Mouse (Mus musculus) spleen, adult 2 months (tissue): ENCODE results near the gene Myh15. TPM values are rescaled to one million over a fixed set of nuclear protein-coding genes. Genes with fewer than 3 reads are reported as not detected.

ENCODE experiments used
- DNase-seq, 2 experiments: peaks; one replicate each; pipeline versions ENCODE4 v3.0.0 to v3.0.0-alpha.2; 2012 to 2021; ENCODE audit warnings: low spot score in 2 of 2, low read depth in 1 of 2
- H3K27ac ChIP-seq: fragments of 200-500 bp; 2 replicates; pipeline ENCODE4 v1.5.1; 2012; ENCODE audit warnings: low read length, inconsistent platforms; ENCODE audit not compliant: insufficient read depth
- H3K27me3 ChIP-seq: fragments of 200-500 bp; 2 replicates; pipeline ENCODE4 v1.6.1; 2012; ENCODE audit warnings: mild to moderate bottlenecking, moderate library complexity, low read length, inconsistent platforms; ENCODE audit not compliant: control insufficient read depth, insufficient read depth
- H3K36me3 ChIP-seq: fragments of 200-500 bp; 2 replicates; pipeline ENCODE4 v1.6.1; 2012; ENCODE audit warnings: mild to moderate bottlenecking, low read length, inconsistent platforms; ENCODE audit not compliant: control insufficient read depth, insufficient read depth
- H3K4me1 ChIP-seq: fragments of 200-500 bp; 2 replicates; pipeline ENCODE4 v1.6.1; 2011; ENCODE audit warnings: inconsistent platforms; ENCODE audit not compliant: control insufficient read depth, insufficient read depth, insufficient read length
- H3K4me3 ChIP-seq: fragments of 200-500 bp; 2 replicates; pipeline ENCODE4 v1.5.1; 2011; ENCODE audit warnings: mild to moderate bottlenecking, inconsistent platforms; ENCODE audit not compliant: insufficient read depth, insufficient read length; ENCODE audit errors: extremely low read depth
- CTCF ChIP-seq: fragments of 200-500 bp; IDR thresholded peaks from 2 replicates; pipeline ENCODE4 v1.5.1; 2011; ENCODE audit warnings: mild to moderate bottlenecking, inconsistent platforms; ENCODE audit not compliant: insufficient read depth, insufficient read length, insufficient replicate concordance; ENCODE audit errors: extremely low read depth
- POLR2A ChIP-seq: fragments of 200-500 bp; IDR thresholded peaks from 2 replicates; pipeline ENCODE4 v1.6.1; 2011; ENCODE audit warnings: low read depth, low read length, inconsistent platforms
- WGBS: fragments of 180-500 bp; shearing (Covaris S2); methylation state at CpG from one replicate; pipeline ENCODE4 v1.1.7; 2018; 5-methylcytosine and 5-hydroxymethylcytosine counted together
- polyA plus RNA-seq: library from polyadenylated mRNA; depleted of rRNA; stranded (reverse); fragments of >200 nt; gene quantifications from 2 replicates; pipeline ENCODE4 v1.2.3, GENCODE M21; 2012; rRNA removed

Myh15 gene
- not detected in 2 replicates for polyA plus RNA-seq

GRCm38 (mm10) chr16:49057186-49057585 is at the start of gene Myh15:
TSS of gene Myh15 (plus strand) at chr16:49057486.
- Histone ChIP-seq H3K4me1 (no peaks in the 10 kb centered on the region), H3K4me3 (no peak within 1 kb of the TSS), H3K27me3 (no peaks in the 10 kb centered on the region), H3K36me3 (no peaks in the 10 kb centered on the region), H3K27ac (no peak within 1 kb of the TSS)
- TF ChIP-seq CTCF (no peak), POLR2A (no peak)
- DNase-seq: no peak
- WGBS: 100% methylated on average over 1 of the region's 1 CpGs

GRCm38 (mm10) chr16:49016620-49017332 is 40.5 kb upstream of the Myh15 start:
- WGBS: 78% methylated on average over 5 of the region's 5 CpGs
- H3K4me3 ChIP-seq: no peak overlapping the region
- no peak overlapping the region for H3K27ac ChIP-seq
- H3K36me3 ChIP-seq: peaks cover 2% of the 10 kb centered on the region; the same call in 1 of the 2 replicates
- H3K4me1 ChIP-seq: no peaks in the 10 kb centered on the region
- no peak for TF ChIP-seq CTCF
- TF ChIP-seq POLR2A: no peak
- DNase-seq: no peak
- H3K27me3 ChIP-seq: no peaks in the 10 kb centered on the region

GRCm38 (mm10) chr16:49035852-49036251 is 21.4 kb upstream of the Myh15 start:
- no peak for DNase-seq
- H3K27me3 ChIP-seq: no peaks in the 10 kb centered on the region
- H3K36me3 ChIP-seq: no peaks in the 10 kb centered on the region
- TF ChIP-seq POLR2A: no peak
- TF ChIP-seq CTCF: no peak
- H3K4me1 ChIP-seq: no peaks in the 10 kb centered on the region
- H3K27ac ChIP-seq: no peak overlapping the region
- no peak overlapping the region for H3K4me3 ChIP-seq
- WGBS: 82% methylated on average over 4 of the region's 4 CpGs

- WGBS: 87% methylated on average over 4 of the region's 4 CpGs
Observed at GRCm38 (mm10) chr16:49037771-49038170, 19.5 kb upstream of the Myh15 start.

GRCm38 (mm10) chr16:49040554-49041221 is 16.6 kb upstream of the Myh15 start:
- no peaks in the 10 kb centered on the region for H3K27me3 ChIP-seq
- no peaks in the 10 kb centered on the region for H3K36me3 ChIP-seq
- no peak for TF ChIP-seq POLR2A
- TF ChIP-seq CTCF: no peak
- no peaks in the 10 kb centered on the region for H3K4me1 ChIP-seq
- no peak overlapping the region for H3K27ac ChIP-seq
- WGBS: 89% methylated on average over 3 of the region's 3 CpGs
- no peak for DNase-seq
- H3K4me3 ChIP-seq: no peak overlapping the region

More at GRCm38 (mm10) chr16:49037771-49038170, 19.5 kb upstream of the Myh15 start:
- DNase-seq: no peak
- Histone ChIP-seq H3K4me3 (no peak overlapping the region), H3K27ac (no peak overlapping the region), H3K36me3 (no peaks in the 10 kb centered on the region), H3K4me1 (no peaks in the 10 kb centered on the region), H3K27me3 (no peaks in the 10 kb centered on the region)
- no peak for TF ChIP-seq POLR2A
- no peak for TF ChIP-seq CTCF

- Histone ChIP-seq H3K4me1 (no peaks in the 10 kb centered on the region), H3K27me3 (no peaks in the 10 kb centered on the region), H3K4me3 (no peak overlapping the region), H3K36me3 (no peaks in the 10 kb centered on the region), H3K27ac (no peak overlapping the region)
- DNase-seq: no peak
- TF ChIP-seq POLR2A (no peak), CTCF (no peak)
Observed at GRCm38 (mm10) chr16:49049214-49049613, 8.1 kb upstream of the Myh15 start.

- Histone ChIP-seq H3K27ac (no peak overlapping the region), H3K36me3 (no peaks in the 10 kb centered on the region), H3K4me1 (no peaks in the 10 kb centered on the region), H3K4me3 (no peak overlapping the region), H3K27me3 (no peaks in the 10 kb centered on the region)
- no peak for DNase-seq
- WGBS: 95% methylated on average over 5 of the region's 5 CpGs
- TF ChIP-seq CTCF (no peak), POLR2A (no peak)
Observed at GRCm38 (mm10) chr16:49069256-49069963, 12.1 kb downstream of the Myh15 start.
